Mouse (Mus musculus): ENCODE results near the gene Gck. TPM values are rescaled to one million over a fixed set of nuclear protein-coding genes. Genes with fewer than 3 reads are reported as not detected.

Gene Gck
- polyA plus RNA-seq, 1 experiment, result 0.33 TPM

- Histone ChIP-seq H3K27ac (ENCODE audit: insufficient read depth, low read depth, low read length) (no peak overlapping the region), H3K4me3 (ENCODE audit: low read depth, low read length) (no peak overlapping the region), H3K27me3 (ENCODE audit: control insufficient read depth, insufficient read depth, low read length) (no peaks in the 10 kb centered on the region), H3K36me3 (ENCODE audit: control insufficient read depth, insufficient read depth, low read length) (no peaks in the 10 kb centered on the region), H3K4me1 (ENCODE audit: control insufficient read depth, insufficient read depth, insufficient read length, low read length) (peaks cover 9% of the 10 kb centered on the region)
- TF ChIP-seq CTCF (IDR thresholded peaks at IDR 0.05; ENCODE audit: extremely low read depth, insufficient read length, insufficient replicate concordance, low read depth, low read length), result no peak
- no peak for TF ChIP-seq POLR2A (IDR thresholded peaks at IDR 0.05; ENCODE audit: low read depth, low read length)
- WGBS, result 82% methylated on average over 2 of the region's 2 CpGs
Measured at GRCm38 (mm10) chr11:5903844-5904243, 46.0 kb downstream of the Gck start.

GRCm38 (mm10) chr11:5902390-5902789 is 47.5 kb downstream of the Gck start:
- no peak overlapping the region for H3K27ac ChIP-seq (ENCODE audit: insufficient read depth, low read depth, low read length)
- peaks cover 23% of the 10 kb centered on the region for H3K4me1 ChIP-seq (ENCODE audit: control insufficient read depth, insufficient read depth, insufficient read length, low read length)
- TF ChIP-seq CTCF (IDR thresholded peaks at IDR 0.05; ENCODE audit: extremely low read depth, insufficient read length, insufficient replicate concordance, low read depth, low read length) (no peak), POLR2A (IDR thresholded peaks at IDR 0.05; ENCODE audit: low read depth, low read length) (no peak)
- no peaks in the 10 kb centered on the region for H3K36me3 ChIP-seq (ENCODE audit: control insufficient read depth, insufficient read depth, low read length)
- no peaks in the 10 kb centered on the region for H3K27me3 ChIP-seq (ENCODE audit: control insufficient read depth, insufficient read depth, low read length)
- H3K4me3 ChIP-seq (ENCODE audit: low read depth, low read length), result peak overlapping the region; percentile 36; the same call in 1 of the 2 replicates
- 42% methylated on average over 6 of the region's 6 CpGs for WGBS

- TF ChIP-seq POLR2A (IDR thresholded peaks at IDR 0.05; ENCODE audit: low read depth, low read length), result no peak
- no peak for TF ChIP-seq CTCF (IDR thresholded peaks at IDR 0.05; ENCODE audit: extremely low read depth, insufficient read length, insufficient replicate concordance, low read depth, low read length)
- WGBS, result 12% methylated on average over 32 of the region's 32 CpGs
- H3K4me3 ChIP-seq (ENCODE audit: low read depth, low read length), result peak overlapping the region; percentile 36
Measured at GRCm38 (mm10) chr11:5901950-5902349, 47.9 kb downstream of the Gck start.

DNA sequence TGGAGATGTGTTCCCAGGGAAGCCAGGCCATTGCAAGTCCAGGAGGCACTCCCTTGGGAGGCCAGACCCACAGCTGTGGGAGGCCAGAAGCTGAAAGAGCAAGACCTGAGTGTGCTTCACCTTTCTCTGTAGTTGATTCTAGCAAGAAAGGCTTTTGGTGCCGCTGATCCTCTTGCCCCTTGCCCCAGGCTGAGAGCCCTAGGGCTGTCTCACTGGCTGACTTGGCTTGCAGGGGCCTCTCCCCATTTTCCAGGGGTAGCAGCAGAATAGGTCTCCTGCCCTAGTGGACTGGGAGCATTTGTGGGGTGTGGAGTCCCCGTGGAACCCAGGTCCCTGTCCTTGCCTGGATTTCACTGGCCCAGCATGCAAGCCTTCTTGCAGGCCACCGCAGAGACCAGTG is 48.6 kb downstream of the Gck start:
- 65% methylated on average over 3 of the region's 3 CpGs for WGBS
- no peaks in the 10 kb centered on the region for H3K27me3 ChIP-seq (ENCODE audit: control insufficient read depth, insufficient read depth, low read length)
- H3K27ac ChIP-seq (ENCODE audit: insufficient read depth, low read depth, low read length), result no peak overlapping the region
- H3K36me3 ChIP-seq (ENCODE audit: control insufficient read depth, insufficient read depth, low read length), result no peaks in the 10 kb centered on the region
- H3K4me1 ChIP-seq (ENCODE audit: control insufficient read depth, insufficient read depth, insufficient read length, low read length), result peaks cover 29% of the 10 kb centered on the region
- no peak for TF ChIP-seq CTCF (IDR thresholded peaks at IDR 0.05; ENCODE audit: extremely low read depth, insufficient read length, insufficient replicate concordance, low read depth, low read length)
- TF ChIP-seq POLR2A (IDR thresholded peaks at IDR 0.05; ENCODE audit: low read depth, low read length), result no peak
- H3K4me3 ChIP-seq (ENCODE audit: low read depth, low read length), result no peak overlapping the region

More at GRCm38 (mm10) chr11:5901950-5902349, 47.9 kb downstream of the Gck start:
- H3K27ac ChIP-seq (ENCODE audit: insufficient read depth, low read depth, low read length), result no peak overlapping the region
- H3K4me1 ChIP-seq (ENCODE audit: control insufficient read depth, insufficient read depth, insufficient read length, low read length), result peaks cover 27% of the 10 kb centered on the region
- H3K27me3 ChIP-seq (ENCODE audit: control insufficient read depth, insufficient read depth, low read length), result no peaks in the 10 kb centered on the region
- H3K36me3 ChIP-seq (ENCODE audit: control insufficient read depth, insufficient read depth, low read length), result no peaks in the 10 kb centered on the region

- no peaks in the 10 kb centered on the region for H3K27me3 ChIP-seq (ENCODE audit: control insufficient read depth, insufficient read depth, low read length)
- H3K4me3 ChIP-seq (ENCODE audit: low read depth, low read length), result no peak overlapping the region
- WGBS, result 97% methylated on average over 10 of the region's 10 CpGs
- no peaks in the 10 kb centered on the region for H3K36me3 ChIP-seq (ENCODE audit: control insufficient read depth, insufficient read depth, low read length)
- no peak overlapping the region for H3K27ac ChIP-seq (ENCODE audit: insufficient read depth, low read depth, low read length)
- TF ChIP-seq CTCF (IDR thresholded peaks at IDR 0.05; ENCODE audit: extremely low read depth, insufficient read length, insufficient replicate concordance, low read depth, low read length), result no peak
- no peak for TF ChIP-seq POLR2A (IDR thresholded peaks at IDR 0.05; ENCODE audit: low read depth, low read length)
- H3K4me1 ChIP-seq (ENCODE audit: control insufficient read depth, insufficient read depth, insufficient read length, low read length), result peaks cover 41% of the 10 kb centered on the region
Measured at GRCm38 (mm10) chr11:5899286-5899685, 50.6 kb downstream of the Gck start.

GRCm38 (mm10) chr11:5898531-5898930 is 51.4 kb downstream of the Gck start, which contains the start of gene Myl7:
Gene Myl7, minus strand, starts transcription at chr11:5898782.
- no peaks in the 10 kb centered on the region for H3K27me3 ChIP-seq (ENCODE audit: control insufficient read depth, insufficient read depth, low read length)
- peak within 1 kb of the TSS; percentile 32; the same call in 1 of the 2 replicates for H3K27ac ChIP-seq (ENCODE audit: insufficient read depth, low read depth, low read length)
- TF ChIP-seq POLR2A (IDR thresholded peaks at IDR 0.05; ENCODE audit: low read depth, low read length) (no peak), CTCF (IDR thresholded peaks at IDR 0.05; ENCODE audit: extremely low read depth, insufficient read length, insufficient replicate concordance, low read depth, low read length) (no peak)
- H3K4me3 ChIP-seq (ENCODE audit: low read depth, low read length), result peak within 1 kb of the TSS; percentile 31
- H3K4me1 ChIP-seq (ENCODE audit: control insufficient read depth, insufficient read depth, insufficient read length, low read length), result peaks cover 44% of the 10 kb centered on the region
- 26% methylated on average over 5 of the region's 5 CpGs for WGBS
- no peaks in the 10 kb centered on the region for H3K36me3 ChIP-seq (ENCODE audit: control insufficient read depth, insufficient read depth, low read length)

- Histone ChIP-seq H3K4me1 (ENCODE audit: control insufficient read depth, insufficient read depth, insufficient read length, low read length) (peaks cover 48% of the 10 kb centered on the region), H3K36me3 (ENCODE audit: control insufficient read depth, insufficient read depth, low read length) (no peaks in the 10 kb centered on the region), H3K4me3 (ENCODE audit: low read depth, low read length) (peak overlapping the region; percentile 31), H3K27me3 (ENCODE audit: control insufficient read depth, insufficient read depth, low read length) (no peaks in the 10 kb centered on the region), H3K27ac (ENCODE audit: insufficient read depth, low read depth, low read length) (peak overlapping the region; percentile 32; the same call in 1 of the 2 replicates)
- TF ChIP-seq POLR2A (IDR thresholded peaks at IDR 0.05; ENCODE audit: low read depth, low read length) (no peak), CTCF (IDR thresholded peaks at IDR 0.05; ENCODE audit: extremely low read depth, insufficient read length, insufficient replicate concordance, low read depth, low read length) (no peak)
- WGBS, result 49% methylated on average over 10 of the region's 10 CpGs
Measured at GRCm38 (mm10) chr11:5897839-5898238, 52.0 kb downstream of the Gck start.

Measured in small intestine, adult 2 months (tissue).